Mouse (Mus musculus) adrenal gland (tissue): ENCODE results near the gene Olfr513.

Experiments used
- intact Hi-C: fragments of 180-260 bp; cut with DNase I; formaldehyde crosslinking; loops from one replicate; pipeline ENCODE4 v1.15.1; 2025
- long read RNA-seq, 2 experiments: library from polyadenylated mRNA; unstranded; transcript quantifications; one replicate each; pipeline ENCODE4 v2.0.0; 2020; ENCODE audit warnings: borderline replicate concordance in 1 of 2; ENCODE audit not compliant: insufficient replicate concordance in 1 of 2

The Olfr513 gene
- long read RNA-seq, experiment 1, result 0 reads
- long read RNA-seq, experiment 2, result 0 reads

DNA sequence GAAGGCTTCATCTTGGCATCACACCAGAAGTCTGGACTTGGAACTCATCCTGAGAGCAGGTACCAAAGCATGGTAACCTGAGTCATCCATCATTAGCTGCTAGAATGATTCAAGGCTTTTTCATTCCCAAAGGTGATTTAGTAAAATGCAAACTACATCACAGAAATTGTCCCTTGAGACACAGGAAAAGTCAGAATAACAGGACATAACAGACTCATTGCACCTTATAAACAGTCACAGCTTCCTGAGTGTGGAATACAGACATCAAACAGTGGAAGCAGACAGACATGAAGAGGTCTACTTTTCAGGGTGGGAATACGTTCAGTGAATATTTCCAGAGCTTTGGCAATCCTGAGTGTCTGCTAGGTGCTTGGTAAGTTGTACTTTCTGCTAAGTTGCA, at the start of gene Olfr513:
Gene Olfr513 (plus strand): TSS at position 301 of the 400 bp plus-strand sequence.
- intact Hi-C loops, result no loop called here

GRCm38 (mm10) chr7:108713020-108713419, 37.8 kb upstream of the Olfr513 start, which contains the start of gene Olfr512:
Gene Olfr512, plus strand, starts transcription at chr7:108713320.
- intact Hi-C loops, result no loop called here

DNA sequence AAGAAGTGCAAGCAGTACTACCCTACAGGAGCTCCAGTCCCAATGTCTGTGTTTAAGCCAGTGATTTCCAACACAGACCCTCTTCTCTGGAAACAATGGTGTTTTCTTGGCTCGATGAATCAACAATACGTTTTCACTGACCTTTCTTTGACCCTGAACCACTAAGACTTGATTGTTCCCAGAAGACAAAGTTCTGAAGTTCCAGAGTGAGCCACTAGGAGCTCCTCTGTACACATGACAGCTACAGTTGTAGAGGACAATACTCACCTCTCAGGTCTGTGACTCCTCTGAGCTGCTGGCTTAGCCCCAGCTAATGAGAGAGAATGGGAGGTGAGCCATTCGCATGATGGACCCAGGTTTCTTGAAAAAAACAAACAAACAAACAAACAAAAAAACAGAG, 9.6 kb downstream of the Olfr513 start:
- intact Hi-C loops, result no loop called here

DNA sequence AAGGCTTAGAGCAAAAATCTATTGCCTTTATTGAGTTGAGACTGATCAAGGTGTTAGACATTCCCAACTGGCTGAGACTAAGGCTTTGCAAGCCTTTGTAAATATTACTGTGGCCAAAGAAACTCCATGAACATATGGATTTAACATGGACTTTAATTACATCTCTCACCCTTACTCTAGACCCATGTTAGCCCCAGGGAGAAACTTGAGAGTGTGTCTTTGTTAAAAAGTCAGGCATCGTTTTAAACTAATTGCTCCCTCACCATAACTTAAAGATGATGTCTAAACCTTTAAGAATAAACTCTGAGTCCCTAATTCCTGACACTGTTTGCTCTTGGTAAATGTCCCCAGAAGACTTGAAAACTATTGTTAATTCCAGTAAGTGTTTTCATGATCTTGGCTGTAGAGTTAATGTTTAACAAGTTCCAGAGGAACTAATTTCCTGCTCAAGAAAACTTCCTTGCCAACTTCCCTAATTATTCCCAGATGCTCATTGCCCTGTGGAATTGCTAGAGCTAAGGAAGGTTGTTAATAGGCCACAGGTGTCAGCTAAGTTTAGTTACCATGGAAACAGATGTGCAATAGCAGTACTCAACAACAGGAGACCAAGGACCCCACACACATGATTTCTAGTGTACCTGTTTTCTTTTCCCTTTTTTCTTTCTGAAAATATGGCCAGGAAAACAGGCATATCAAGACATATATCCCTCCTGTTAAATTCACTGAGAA, 46.6 kb downstream of the Olfr513 start:
- intact Hi-C loops, result no loop called here
